Mouse (Mus musculus): ENCODE measurements around the gene Cela1.

Gene Cela1

DNA sequence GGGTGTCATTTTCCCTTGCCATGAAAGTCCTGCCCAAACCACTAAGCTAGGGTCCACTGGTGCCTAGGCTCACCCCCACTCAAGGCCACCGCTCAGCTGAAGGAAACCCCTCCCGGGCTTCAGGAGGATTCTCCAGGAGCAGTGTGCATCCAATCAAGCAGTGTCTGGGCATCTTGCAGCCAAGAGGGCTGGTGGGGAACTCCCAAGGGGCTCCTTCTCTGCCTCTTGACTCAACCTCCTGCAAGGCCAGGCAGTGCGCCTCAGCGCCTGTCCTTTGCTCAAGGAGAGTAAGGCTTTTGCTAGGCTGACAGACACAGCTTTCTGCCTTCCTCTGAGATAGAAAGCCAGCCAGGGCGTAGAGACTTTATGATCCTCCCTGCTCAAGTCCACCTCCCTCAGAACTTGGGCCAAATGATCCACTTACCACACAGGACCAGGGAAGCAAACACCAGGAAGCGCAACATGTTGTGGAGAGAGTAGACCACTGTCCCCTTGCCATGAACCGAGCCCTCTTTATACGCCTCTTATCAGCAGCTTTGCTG lies at the start of gene Cela1:
Gene Cela1 (minus strand): TSS at position 492 of the 542 bp plus-strand sequence.
- no peak for DNase-seq

DNA sequence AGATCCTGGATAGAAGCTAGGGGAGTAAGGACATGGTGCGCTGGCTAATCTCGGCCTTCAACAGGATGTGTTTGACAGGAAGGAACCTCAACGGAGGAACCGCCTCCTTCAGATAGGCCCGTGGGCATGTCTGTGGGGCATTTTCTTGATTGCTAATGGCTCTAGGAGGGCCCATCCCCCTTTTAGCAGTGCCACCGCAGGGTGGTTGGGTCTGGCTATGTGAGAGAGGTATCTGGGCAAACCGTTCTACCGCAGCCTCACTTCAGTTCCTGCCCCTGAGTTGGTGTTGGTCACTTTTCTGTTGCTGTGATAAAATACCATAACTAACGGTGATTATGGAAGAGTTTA lies 48.2 kb upstream of the Cela1 start:
- no peak for DNase-seq

DNA sequence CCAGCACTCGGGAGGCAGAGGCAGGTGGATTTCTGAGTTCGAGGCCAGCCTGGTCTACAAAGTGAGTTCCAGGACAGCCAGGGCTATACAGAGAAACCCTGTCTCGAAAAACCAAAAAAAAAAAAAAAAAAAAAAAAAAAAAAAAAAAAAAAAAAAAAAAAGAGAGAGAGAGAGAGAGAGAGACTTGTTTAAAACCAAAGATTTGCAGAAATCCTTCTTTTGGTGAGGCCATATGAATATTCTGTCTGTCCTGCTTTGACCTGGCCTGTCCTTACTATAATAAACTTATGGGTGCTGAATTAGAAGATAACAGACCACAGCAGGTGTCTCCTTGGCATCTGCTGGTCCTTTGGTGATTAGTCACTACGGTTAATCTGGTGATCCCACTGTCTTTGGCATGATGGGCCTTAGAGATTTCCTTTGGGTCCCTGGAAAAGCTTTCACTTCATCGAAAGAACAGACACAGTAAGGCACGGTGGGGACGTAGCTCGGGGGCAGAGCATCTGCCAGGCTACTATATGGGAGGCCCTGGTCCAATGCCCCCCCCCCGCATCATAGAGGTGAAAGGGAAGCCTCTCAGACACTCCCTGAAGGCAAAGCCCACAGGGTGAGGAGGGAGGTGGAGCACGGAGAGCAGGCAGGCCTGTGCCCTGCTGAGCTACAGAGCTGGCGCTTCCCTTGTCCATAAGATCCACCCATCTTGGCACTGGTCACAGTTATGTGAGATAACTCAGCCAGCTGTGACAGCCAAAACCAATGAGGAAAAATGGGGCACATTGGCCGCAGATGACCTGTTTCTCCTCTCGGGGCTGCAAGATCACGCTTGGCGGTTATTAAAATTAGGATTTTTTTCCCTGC lies 47.6 kb upstream of the Cela1 start:
- no peak for DNase-seq

DNA sequence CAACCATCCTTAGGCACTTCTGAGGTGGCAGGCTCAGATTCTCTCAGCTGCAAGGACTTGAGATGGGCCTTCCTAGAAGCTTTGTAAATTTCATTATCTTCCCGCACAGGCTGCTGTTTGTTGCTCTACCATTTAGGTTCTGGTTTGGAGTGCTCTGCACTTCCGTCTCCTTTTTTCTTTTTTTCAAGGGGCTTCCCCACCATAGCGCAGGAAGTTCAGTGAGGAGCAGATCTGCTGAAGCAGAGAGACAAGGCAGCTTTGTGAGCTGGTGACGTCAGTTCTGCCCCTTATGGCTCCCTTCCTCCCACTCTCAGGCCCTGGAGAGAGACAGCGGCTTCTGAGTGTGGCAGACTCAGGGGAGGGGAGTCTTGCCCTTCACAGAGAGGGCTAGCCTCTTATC lies 44.9 kb upstream of the Cela1 start:
- DNase-seq, result peak; percentile 84

DNA sequence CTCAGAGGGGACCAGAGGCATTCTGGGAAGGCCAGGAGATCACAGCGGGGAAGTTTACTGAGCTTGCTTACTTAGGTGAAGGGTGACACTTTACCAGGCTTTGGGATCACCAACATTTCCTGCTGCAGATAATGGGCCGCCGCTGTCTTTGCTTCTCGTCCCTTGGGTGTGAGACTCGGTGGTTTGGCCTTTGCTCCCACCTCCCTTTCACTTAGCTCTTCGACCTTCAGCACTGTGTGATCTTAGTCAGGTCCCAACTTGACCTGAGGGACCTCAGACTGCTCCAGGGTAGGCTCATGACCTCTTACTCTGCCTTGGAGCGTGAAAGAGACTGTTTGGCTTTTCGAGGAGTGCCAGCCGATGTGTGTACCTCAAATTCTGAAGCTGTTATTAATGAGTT lies 43.4 kb upstream of the Cela1 start:
- DNase-seq, result no peak

DNA sequence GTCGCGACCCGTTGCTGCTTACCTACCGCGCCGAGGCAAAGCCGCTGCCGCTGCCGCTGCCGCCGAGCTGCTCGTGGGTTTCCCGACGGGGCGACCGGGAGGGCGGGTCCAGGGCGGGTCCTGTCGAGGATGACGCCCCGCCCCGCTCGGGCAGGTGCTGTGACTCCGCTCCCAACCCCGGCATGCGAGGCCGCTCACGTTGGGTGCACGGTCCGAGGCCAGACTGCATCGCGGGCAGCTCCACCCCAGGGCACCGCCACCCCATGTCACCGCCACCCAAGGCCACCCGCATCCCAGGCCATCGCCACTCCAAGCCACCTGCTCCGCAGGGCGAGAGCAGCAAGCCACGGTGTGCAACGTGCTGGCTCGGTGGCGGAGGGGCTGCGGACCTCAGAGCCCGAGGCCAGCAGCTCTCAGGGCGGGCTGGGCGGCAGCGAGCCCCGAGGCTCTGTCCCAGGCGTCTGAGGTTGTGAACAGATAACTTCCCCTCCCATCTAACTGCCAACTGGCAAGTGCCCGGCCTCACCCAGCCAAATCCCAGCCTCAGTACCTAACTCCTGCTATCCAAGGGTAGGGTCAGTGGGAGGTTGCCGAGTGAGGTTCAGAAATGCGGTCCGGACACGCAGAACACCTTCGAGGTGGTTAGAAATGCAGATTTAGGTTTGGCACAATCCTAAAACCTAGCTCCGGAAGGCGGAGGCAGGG lies 41.7 kb upstream of the Cela1 start, which contains the start of gene Galnt6:
Gene Galnt6 (minus strand): TSS at position 96 of the 705 bp plus-strand sequence.
- DNase-seq, result peak; percentile 82

DNA sequence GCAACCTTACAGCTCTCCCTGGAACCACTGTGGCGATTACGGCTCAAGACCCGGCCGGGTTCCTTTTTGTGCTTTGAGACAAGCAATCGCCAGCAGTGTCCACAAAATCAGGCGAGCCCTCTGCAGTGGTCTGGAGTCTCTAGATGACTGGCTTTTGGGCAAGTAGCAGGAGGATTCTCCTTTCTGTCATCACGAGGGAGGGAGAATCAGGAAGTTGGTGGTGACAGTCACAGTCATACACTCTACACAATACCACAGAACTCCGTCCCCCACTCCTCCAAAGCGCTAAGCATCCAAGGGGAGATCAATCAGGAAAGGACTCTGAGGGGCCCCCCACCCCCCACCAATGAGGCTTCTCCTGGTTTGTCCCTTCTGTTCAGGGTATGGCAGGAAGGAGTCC lies 40.9 kb upstream of the Cela1 start:
- DNase-seq, result no peak

DNA sequence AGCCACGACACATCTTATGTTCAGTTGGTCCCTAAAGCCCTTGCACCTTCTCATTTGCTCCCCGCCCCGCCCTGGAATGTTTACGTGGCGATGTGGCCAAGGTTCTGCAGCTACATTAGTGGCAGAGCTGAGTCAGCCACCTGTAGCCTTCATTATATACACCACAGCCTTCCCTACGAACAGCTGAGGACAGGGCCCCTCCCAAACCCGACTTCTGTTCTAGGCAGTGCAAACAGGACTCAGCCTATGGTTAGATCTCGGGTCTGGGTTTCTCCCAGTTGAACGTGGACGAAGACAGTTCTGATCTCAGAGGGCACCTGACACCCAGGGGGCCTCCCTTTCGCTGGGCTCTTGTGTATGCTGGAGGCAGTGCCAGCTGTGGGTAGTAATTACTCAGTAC lies 40.1 kb upstream of the Cela1 start:
- DNase-seq, result no peak

DNA sequence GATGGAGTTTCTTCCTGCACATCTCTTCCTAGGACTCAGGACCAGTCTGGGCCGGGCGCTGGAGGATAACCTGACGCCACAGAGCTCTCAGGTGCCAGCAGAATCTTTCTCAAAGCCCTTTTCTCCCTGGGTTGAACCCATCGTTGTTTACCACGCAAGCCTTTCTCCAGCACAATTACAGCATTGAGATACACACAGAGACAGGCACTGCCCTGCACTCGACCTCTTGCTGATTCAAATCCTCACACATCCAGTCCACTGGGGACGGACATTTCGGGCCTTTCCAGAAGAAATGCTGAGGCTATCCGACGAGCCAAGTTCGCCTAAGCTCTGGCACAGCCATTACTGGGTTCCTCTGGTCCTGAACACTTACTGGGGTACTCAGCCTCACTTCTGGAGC lies 39.0 kb upstream of the Cela1 start:
- DNase-seq, result no peak

DNA sequence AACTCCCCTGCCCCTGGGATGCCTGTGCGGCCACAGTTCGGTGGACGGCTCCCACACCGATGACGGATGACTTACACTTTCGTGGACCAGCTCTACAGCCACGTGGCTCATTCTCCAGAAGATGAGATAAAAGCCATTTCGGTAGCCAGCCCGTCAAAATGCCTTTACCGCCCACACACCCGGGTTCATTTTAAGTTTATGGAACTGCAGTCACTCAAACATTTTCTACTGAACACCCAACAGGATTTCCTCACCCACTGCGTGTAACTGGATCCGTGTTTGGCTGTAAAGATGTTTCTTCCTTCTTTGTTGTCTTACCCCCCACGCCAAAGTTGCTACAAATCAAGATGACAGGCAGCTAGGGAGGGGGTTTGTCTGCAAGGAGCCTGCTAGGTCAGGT lies 35.8 kb upstream of the Cela1 start:
- DNase-seq, result no peak

DNA sequence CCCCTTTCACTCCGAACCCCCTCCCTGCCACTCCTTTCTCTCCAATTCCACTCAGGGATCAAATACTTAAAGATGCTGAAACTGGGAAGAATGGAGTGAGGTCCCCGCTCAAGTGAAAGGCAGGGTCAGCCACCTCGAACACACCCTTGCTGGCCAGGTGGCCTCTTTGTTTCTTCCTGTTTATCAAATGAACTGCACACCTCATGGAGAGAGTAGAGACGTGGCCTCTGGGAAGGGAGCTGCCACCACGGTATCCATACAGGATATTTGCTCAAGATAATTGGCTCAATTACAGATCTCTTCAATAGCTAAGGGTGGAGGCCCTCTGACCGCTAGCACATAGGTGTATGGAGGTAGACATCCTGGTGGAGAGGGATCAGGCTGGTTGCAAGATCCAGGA lies 34.8 kb upstream of the Cela1 start:
- DNase-seq, result no peak

DNA sequence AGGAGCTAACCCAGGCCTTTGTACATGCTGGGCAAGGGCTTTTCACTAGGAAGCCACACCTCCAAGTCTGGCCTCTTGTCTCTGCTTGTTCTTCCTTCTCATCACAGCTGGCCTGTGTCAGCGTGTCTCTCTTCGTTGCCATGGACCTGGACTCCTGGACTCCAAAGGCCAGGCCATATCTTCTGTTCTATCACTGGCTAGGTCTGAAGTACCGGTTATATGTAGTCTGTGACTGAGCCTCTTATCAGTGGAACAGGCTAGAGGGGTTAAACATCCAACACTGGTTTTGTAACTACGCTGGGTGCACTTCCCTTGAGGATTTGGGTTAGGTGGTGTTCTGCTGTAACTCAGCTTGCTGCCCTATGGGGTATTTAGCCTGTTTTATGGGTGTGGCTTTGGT lies 34.3 kb upstream of the Cela1 start:
- DNase-seq, result no peak

DNA sequence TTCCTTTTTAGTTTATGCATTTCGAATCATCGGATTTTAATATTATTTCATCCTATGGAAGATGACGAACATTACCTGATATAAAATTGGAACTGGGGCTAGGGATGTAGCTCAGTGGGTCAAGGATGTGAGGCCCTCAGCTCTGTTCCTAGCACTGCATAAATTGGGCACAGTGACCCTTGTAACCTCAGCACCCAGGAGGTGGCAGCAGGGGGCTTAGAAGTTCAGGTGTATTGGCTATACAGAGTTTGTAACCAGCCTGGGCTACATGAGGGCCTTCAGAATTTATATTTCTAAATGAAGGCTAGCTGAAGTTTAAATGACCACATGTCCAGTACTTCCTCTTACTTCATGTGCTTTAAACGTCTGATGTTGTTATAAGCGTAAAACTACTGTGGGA lies 33.7 kb upstream of the Cela1 start:
- DNase-seq, result no peak

DNA sequence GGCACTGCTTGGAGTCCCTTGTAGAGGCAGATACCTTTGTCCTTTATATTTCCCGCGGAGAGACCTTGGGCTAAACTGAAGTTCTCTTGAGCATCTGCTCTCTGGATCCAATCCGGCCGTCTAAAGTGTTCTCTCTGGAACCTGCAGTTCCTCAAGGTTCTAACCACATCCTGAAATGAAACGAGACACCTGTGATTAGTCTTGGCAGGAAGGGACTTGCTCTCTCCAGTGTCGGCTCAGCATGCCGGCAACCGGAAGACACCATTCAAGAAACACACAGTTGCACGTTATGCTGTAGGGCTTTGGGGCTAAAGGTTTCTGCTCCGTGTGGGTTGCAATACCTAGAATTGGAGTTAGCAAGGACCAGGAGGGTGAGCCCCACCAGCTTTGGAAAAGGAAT lies 32.3 kb upstream of the Cela1 start:
- DNase-seq, result peak; percentile 75

DNA sequence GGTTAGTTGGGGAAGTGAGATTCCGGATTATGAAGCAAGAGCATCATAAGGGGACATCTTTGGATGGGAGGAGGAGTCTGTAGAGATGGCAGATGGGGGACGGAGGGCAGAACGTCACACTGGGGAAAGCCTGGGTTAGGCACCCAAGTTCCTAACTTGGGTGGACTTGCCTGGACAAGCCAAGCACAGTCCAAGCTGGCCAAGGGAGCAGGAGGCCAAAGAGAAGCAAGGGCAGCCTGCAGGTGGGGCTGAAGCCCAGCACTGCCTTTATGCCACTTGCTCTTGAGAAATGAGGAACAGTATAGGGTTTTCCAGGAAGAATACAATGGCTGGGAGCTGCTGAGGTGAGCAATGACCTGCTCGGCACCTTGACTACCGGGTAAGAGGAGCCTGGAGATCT lies 31.5 kb upstream of the Cela1 start:
- no peak for DNase-seq

DNA sequence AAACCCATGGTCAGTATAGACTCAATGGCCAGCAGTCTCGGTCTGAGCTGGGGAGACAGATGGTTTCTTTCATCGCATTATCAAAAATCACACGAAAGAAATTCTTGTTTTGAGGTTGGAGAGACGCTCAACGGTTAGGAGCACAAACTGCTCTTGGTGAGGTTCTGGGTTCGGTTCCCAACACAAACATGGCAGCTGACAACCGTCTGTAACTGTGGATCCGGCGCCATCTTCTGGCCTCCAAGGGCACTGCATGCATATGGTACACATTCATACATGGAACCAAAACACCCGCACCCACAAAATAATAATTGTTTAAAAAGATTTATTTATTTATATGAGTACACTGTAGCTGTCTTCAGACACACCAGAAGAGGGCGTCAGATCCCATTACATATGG lies 30.9 kb upstream of the Cela1 start:
- DNase-seq, result peak; percentile 48

DNA sequence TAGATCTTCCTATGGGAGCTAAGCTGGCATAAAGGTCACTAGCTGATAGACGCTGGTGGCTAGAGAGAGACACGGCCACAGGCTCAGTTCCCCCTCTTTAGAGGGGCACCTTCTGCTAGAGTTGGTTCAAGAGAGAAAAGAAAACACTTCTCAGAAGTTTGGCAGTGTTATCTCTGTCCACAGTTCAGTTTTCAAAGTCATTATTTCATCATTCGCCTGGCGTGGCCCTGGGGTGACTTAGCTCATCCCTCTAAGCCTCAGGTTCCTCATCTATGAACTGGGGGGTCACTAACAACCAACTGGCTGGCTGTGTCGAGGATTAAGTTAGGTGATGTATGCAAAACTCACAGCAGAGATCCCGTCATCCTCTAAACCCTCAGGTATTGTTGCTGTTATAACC lies 30.2 kb upstream of the Cela1 start:
- DNase-seq, result no peak

DNA sequence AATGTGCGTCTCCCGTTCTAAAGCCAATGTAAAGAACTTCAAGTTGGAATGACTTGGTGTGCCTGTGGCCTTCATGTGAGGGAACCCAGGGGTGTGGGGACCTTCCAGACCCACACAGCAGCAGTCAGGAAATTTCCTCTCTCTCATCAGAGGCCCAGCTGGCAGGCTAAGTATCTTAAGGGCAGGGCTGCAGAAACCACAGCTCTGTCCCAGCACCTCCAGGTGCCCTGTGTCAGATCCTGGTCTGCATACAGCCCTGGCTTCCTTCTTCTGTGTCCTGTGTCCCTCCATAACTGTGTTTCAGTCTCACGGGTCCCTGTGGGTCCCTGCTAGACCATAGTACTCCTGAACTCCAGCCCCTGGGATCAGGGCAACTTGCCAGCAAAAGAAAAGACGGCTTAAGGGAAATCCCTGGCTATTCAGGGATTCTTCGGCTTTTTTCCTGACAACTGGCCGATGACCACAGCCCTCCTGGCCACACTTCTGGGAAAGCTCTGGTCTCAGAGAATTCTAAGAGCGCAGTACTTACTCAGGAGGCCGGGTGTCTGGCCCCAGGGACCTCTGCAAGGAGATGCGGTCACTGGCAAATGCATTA lies 27.8 kb upstream of the Cela1 start:
- no peak for DNase-seq

DNA sequence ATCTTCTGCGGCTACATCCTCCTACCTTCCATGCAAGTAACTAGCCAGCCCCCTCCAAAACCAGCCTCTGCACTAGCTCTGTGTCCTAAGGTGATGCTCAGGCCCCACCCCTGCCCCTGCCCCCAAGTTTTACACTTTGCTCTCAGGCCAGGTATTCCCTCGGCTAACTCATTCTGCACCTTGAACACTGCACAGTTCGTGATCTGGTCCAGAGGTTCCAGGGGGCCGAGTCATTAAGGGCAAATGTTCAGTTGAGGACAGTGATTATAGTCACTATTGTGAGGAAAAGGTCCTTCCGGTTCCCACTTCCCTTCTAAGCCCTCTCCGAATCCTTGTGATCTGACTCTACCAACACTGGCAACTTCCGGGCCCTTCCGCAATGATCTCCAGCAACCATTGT lies 26.7 kb upstream of the Cela1 start:
- DNase-seq, result no peak

DNA sequence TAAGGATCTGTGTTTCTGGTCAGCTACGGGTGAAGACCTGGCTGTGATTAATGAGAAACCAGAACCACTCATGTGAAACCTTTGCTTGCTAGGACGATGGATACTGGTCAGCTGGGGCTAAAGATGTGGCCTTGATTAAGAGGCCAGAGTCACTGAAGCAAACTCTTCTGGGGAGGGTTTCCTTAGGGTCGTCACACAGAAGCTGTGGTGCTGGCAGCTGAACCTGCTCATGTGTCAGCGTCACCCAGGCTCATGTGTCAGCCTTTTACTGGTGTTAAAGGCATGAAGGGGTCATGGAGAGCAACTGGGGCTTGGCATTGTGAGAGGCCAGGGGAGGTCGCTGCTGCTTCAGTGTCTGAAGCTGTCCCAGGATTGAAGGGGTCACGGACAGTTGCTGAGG lies 23.1 kb upstream of the Cela1 start:
- DNase-seq, result no peak

DNA sequence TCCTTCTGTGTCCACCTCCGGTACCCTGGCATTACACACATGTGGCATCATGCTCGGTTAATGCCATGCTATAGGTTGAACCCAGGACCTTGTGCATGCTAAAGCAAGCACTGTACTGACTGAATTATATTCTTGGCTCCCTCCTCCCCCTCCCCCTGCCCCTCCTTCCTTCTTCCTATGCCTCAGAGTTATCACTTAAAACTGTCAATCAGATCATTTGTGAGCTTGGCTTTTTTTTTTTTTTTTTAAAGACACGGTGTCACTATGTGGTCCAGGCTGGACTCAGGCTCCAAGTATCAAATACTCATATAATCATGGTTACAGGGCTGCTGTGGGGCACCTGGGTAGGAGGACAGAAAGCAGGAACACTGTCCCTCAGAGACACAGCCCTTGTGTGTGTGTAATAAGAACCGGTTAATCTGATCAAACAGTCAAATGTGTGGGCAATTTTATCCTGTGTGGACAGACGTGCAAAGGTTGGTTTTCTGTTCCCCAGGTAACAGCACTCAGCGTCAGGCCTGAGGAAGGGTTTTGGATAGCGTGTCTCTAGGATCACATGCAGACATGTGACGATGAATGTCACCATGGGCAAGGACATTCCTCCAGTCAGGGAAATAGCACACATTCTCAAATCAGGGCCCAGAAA lies 20.8 kb upstream of the Cela1 start:
- no peak for DNase-seq

DNA sequence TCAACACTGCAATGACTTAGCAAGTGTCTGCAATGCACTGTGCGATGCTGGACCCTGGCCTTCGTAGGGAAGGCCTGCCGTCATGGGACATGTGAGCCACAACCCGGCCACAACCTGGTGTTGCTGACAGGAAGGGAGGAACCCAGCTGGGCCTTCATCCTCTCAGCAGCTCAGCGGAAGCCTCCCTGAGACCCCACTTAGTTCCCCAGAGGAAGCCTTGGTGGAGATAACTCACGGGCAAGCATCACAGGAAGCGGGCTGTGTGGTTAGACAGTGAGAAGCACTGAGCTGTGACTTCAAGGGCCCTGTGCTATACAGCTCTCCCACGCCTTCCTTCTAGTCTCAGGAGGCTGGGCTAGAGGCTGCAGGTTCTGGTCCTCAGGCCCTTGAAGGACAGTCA lies 18.5 kb upstream of the Cela1 start:
- peak; percentile 89 for DNase-seq

DNA sequence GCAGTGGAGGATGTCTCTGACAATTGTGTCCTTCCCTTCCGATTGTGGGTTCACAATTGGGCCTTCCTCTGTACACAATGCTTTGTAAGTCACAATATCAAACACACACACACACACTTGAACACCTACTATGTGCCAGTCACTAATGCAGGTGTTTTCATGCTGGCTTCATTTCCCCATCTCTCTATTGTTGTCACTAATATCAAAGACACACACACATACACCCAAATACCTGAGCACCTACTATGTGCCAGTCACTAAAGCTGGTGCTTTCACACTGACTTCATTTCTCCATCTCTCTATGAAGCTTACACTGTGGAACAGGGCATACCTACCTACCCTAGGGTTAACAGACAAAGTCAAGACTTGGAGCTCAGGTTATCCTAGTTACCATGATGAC lies 17.7 kb upstream of the Cela1 start:
- DNase-seq, result no peak
